Mouse (Mus musculus): ENCODE measurements around the gene A630095N17Rik. TPM values are rescaled to one million over a fixed set of nuclear protein-coding genes. Genes with fewer than 3 reads are reported as not detected.

Gene A630095N17Rik
- polyA plus RNA-seq (2017; shearing (Covaris generic)): 0.84 TPM

DNA sequence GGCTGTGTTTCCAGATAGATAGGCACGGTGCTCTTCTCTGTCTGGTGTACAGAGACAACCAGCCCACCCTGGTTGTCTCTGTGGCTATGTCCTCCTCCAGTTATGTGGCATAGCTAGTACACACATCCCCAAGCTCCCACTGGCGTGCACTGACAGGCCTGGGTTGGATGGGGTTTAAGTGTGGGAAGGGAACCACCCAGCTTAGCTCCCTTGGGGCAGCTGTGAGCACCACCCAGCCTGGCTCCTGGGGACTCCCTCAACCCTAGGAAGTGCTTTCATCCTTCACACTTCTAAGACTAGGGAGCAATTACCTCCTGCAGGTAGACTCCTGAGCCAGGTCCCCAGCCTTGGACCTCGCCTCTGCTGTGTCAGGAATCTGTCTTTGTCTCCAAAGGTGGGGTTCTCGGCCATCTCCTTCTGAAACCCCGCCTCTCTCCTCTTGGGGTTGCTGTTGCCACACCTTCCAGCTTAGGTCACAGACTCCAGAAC, at the start of gene A630095N17Rik:
A630095N17Rik (minus strand) TSS at position 439 of the 489 bp plus-strand sequence.

DNA sequence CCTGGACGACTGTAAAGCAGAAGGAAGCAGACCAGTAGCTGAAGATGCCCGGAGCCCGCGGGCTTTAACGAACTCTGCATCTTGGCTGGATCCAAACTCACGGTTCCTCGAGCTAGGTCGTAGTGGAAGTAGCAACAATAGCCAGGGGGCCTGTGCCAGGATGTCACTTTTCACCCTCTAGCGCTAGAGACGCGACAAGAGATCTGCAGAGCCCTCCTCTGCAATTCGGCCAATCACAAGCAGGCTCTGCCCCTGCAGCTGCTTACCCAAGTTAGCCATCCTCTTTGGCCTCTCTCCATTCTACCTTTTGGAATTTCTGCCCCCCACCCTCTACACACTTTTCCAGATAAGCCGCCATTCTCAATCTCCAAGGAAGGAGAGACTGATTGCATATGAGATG, 46.3 kb upstream of the A630095N17Rik start, which contains the start of gene Resp18:
Resp18 (minus strand) TSS at position 188 of the 400 bp plus-strand sequence.

DNA sequence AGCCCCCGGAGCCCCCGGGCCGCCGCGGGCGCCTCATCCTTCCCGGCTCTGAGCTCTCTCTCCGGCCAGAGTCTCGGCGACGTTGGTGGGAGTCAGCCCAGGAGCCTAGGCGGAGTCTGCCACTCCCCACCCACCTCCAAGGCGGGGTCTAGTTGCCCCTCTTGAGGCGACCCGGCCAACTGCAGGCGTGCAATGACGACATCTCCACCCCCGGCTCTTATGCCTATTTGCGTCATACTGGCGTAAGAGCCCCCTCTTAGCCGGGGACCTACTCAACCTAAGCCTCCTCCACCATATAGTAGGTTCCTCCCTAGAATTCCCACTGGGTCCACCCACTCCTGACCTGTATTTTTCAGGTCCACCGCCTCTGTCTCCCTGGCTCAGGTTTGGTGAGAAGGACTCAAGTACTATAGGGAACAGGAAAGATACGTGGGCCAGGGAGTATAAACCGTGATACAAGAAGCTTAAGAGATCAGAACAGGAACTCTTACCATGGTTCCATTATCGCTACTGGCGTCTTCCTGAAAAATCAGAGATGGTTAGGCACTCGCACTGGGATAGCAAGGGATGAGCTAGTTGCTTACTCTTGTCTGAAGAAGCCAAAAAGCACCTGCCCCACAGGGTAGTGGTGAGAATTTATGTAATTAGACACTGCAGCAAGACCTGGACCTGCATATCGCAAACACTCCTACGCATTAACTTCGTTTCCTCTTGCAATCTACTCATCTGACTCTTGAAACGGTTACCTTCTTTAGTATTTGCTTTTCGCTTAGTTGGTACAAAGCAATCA, 32.4 kb upstream of the A630095N17Rik start, which contains the start of gene Ptprn:
Ptprn (minus strand) TSS at position 412 of the 790 bp plus-strand sequence.

DNA sequence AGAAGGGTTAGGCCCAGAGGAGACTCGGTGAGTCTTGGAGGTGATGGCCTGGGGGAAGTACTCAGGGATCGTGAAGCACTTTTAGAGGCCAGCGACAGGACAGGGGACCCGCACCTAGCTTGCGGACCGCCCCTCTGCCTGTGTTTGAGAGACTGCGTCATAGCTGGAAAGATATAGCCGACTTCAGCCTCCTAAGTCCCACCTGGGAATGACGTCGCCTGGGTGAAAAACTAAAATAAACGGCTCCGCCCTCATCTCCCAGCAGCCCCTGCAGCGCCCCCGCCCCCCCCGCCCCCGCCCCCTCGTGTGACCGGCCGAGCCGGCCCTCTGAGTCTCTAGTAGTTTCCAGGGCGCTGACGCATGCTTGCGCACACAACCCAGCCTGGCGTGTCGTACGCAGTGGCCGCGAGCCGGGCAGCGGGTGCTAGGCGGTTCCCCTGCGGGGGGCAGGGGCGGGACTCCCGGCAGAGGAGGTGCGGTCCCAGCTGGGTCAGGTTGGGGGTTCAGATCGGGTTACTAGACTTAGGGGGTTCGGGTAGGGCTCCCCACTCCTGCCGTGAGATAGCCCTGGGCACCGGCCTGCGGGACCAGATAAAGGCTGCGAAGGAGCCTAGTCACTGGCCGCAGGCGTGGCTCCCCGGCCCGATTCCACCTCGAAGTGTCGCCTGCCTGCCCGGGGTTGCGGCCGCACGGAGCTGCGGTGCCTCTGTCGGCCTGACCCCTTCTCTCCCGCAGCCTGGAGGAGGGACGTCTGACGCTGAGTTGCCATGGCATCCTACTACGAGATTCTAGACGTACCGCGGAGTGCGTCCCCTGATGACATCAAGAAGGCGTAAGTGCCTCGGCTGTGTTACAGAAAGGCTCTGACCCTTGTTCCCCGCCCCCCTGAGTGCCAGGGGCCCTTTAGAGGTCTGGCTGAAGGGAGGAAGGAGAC, 4.5 kb upstream of the A630095N17Rik start, which contains the start of gene Dnajb2:
Dnajb2 (plus strand) TSS at position 290 of the 934 bp plus-strand sequence.

DNA sequence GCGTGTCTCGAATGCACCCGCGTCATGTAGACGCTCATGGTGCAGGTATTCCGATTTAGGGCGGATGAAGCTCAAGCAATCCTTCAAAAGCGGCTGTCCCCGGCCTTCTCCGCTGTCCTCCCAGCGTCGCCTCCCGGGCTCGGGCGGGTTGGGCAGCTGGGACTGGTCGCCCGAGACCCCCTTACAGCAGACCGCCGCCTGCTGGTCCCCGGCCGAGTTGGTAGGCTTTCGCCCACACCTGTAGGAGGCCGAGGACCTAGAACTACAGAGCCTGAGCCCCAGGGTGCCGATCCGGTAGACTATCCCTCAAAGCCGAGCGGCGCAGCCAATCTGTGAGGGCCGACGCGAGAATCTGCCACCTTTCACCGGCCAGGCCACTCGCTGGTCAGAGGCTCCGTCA, 12.4 kb downstream of the A630095N17Rik start, which contains the start of gene Tuba4a:
Tuba4a (minus strand) TSS at position 335 of the 400 bp plus-strand sequence.

DNA sequence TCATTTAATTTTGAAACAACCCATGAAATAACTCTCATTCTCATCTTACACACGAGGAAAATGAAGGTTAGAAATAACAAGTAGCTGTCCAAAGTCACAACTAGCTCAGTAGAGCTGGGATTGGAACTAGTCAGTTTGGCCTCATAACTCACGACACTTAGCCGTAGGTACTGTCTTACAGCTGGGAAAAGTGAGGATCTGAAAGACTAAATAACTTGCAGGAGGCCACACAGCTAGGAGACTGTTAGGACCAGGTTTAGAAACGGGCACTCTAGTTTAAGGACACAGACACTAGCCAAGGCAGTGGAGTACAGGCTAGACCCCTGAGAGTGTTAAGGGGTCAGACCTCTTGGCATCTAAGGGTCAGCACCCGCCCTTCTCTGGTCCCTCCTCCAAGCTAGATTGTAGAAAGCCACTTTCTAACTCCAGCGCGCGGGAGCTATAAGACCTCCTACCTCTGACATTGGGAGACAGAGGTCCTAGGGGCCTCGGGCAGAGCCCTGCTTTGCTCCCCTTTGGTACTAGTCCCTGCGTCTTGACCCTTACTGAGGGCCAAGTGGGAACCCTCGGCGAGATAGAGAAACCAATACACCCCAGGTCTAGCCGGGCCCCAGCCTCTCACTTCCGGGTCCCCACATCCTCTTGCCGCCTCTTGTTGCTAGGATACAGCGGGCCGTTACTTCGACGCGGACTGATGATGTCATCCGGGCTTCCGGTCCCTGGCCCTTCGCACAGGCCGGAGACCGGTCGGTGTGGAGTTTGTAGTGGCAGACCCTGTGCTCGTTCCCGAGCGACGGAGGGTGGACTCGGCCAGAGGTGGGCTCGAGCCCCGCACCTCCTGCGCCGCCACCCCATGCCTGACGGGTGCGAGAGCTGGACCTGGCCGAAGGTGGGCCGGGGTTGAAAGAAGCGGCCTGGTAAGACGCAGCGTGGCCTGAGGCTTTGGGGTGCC, 21.5 kb downstream of the A630095N17Rik start, which contains the start of the genes Glb1l and Stk16:
Glb1l (minus strand) TSS at position 678 of the 952 bp plus-strand sequence.
Stk16 (plus strand) TSS at position 703 of the 952 bp plus-strand sequence.

DNA sequence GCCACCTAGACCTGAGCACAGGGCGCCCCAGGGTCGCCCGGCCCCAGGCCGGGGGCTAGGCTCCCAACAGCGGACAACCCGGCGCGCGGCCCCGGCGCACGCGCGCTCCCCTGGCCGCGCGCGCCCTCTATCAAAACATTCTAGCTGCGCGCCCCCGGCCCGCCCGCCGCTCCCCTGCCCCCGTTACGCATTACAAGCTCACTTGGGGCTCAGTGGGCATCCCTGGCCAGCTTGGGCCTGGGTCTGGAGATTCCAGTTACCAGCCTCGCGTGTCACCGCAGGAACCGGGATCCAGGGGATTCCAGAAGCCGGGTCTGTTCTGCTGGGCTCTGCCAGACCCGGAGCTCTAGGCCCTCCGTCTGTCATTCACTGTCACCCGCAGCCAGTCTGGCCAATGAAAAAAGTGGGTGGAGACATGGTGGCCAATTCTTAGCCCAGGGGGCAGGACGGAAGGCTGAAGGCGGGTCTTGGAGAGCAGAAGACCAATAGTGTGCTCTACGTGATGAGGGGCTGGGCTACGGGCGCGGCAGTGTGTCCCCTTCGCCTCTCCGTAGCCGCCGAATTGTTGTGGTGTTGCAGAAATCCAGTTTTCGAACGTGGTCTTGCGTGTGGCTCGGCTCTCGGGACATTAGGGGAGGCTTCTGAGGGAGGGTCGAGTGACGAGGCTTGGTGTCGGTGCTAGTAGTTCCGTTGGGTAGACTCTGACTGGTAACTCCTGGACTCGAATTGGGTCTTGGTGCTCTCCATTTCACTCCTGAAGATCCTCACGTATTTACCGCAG, 40.1 kb downstream of the A630095N17Rik start, which contains the start of the genes Ankzf1 and Atg9a:
Ankzf1 (plus strand) TSS at position 530 of the 781 bp plus-strand sequence.
Atg9a (minus strand) TSS at position 575 of the 781 bp plus-strand sequence.

DNA sequence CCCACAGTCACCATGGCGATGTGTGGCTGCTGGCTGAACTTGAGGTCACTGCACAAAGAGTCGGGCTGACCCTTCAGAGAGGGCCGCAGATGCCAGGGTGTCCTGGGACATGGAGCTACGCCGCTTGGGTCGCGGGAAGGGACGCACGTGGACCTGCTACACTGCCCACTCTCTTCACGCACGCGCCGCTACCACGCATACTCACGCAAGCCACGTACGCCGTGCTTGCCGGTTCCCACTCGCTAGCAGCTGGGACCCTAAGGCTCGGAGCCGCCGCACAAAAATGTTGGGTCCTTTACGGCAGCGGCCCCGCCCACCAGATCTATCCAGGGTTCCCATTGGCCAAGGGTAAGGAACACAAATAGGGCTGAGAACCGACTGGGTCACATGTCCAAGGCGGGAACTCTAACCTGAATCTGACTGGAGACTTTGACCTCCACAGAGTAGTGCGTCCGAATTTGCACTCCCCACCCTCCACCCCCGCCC, 51.8 kb downstream of the A630095N17Rik start, which contains the start of gene Abcb6:
Abcb6 (minus strand) TSS at position 288 of the 486 bp plus-strand sequence.

Other genes with a start within 250 kb of the A630095N17Rik start
- gene Nhej1, start 106.9 kb downstream of the A630095N17Rik start, polyA plus RNA-seq (2017; shearing (Covaris generic)): 9.8 TPM
- 0.42 TPM for gene Slc23a3, start 98.2 kb downstream of the A630095N17Rik start, polyA plus RNA-seq (2017; shearing (Covaris generic))
- gene Cnppd1, start 89.4 kb downstream of the A630095N17Rik start, polyA plus RNA-seq (2017; shearing (Covaris generic)): 200 TPM
- 14.4 TPM for gene Retreg2, start 89.3 kb downstream of the A630095N17Rik start, polyA plus RNA-seq (2017; shearing (Covaris generic))
- gene Zfand2b, start 63.5 kb downstream of the A630095N17Rik start, polyA plus RNA-seq (2017; shearing (Covaris generic)): 79.1 TPM
- gene Abcb6, start 51.7 kb downstream of the A630095N17Rik start, polyA plus RNA-seq (2017; shearing (Covaris generic)): 8.7 TPM
- 49.9 TPM for gene Ankzf1, start 40.0 kb downstream of the A630095N17Rik start, polyA plus RNA-seq (2017; shearing (Covaris generic))
- gene Atg9a, start 39.9 kb downstream of the A630095N17Rik start, polyA plus RNA-seq (2017; shearing (Covaris generic)): 28.0 TPM
- 15.1 TPM for gene Glb1l, start 21.3 kb downstream of the A630095N17Rik start, polyA plus RNA-seq (2017; shearing (Covaris generic))
- 114 TPM for gene Stk16, start 21.3 kb downstream of the A630095N17Rik start, polyA plus RNA-seq (2017; shearing (Covaris generic))
- gene Tuba4a, start 12.2 kb downstream of the A630095N17Rik start, polyA plus RNA-seq (2017; shearing (Covaris generic)): 403 TPM
- gene Dnajb2, start 4.3 kb upstream of the A630095N17Rik start, polyA plus RNA-seq (2017; shearing (Covaris generic)): 32.8 TPM
- 0.15 TPM for gene Ptprn, start 32.4 kb upstream of the A630095N17Rik start, polyA plus RNA-seq (2017; shearing (Covaris generic))
- not detected for gene Resp18, start 46.3 kb upstream of the A630095N17Rik start, polyA plus RNA-seq (2017; shearing (Covaris generic))
- gene Dnpep, start 85.9 kb upstream of the A630095N17Rik start, polyA plus RNA-seq (2017; shearing (Covaris generic)): 88.1 TPM
- not detected for gene Des, start 128.2 kb upstream of the A630095N17Rik start, polyA plus RNA-seq (2017; shearing (Covaris generic))
- gene Speg, start 143.2 kb upstream of the A630095N17Rik start, polyA plus RNA-seq (2017; shearing (Covaris generic)): 0.42 TPM
- gene Gmppa, start 203.8 kb upstream of the A630095N17Rik start, polyA plus RNA-seq (2017; shearing (Covaris generic)): 110 TPM
- gene Asic4, start 218.3 kb upstream of the A630095N17Rik start, polyA plus RNA-seq (2017; shearing (Covaris generic)): not detected
- 5.1 TPM for gene Chpf, start 247.2 kb upstream of the A630095N17Rik start, polyA plus RNA-seq (2017; shearing (Covaris generic))
- gene Tmem198, start 247.4 kb upstream of the A630095N17Rik start, polyA plus RNA-seq (2017; shearing (Covaris generic)): 0.25 TPM

Data from CD4-positive, CD25-positive, alpha-beta regulatory T cell, adult 9 weeks (primary cell).